Mouse (Mus musculus) erythroblast, embryonic 14.5 days (primary cell): ENCODE measurements around the gene Acadl.

Source experiments
- GATA1 ChIP-seq: IDR thresholded peaks from 2 replicates; pipeline ENCODE4 v1.6.1; 2012; ENCODE audit warnings: low read length, inconsistent platforms, mixed read lengths
- TAL1 ChIP-seq: IDR thresholded peaks from 3 replicates; pipeline ENCODE4 v1.6.1; 2012; ENCODE audit warnings: low read length, inconsistent platforms, mixed read lengths

GRCm38 (mm10) chr1:66845690-66846318 lies 17.3 kb downstream of the Acadl start:
- TF ChIP-seq TAL1 (no peak), GATA1 (no peak)
